Mouse (Mus musculus) CH12.LX (cell line): Measurements from ENCODE around the gene C1qtnf9.

Source experiments
- CTCF ChIP-seq, 2 experiments: IDR thresholded peaks in 1 of 2; conservative IDR thresholded peaks in 1 of 2; 2 replicates each; pipeline ENCODE4 v1.5.1; 2011 to 2012; ENCODE audit warnings: low read depth in 2 of 2, low read length in 2 of 2, improper control_type of control experiment in 1 of 2, inconsistent platforms in 1 of 2, mild to moderate bottlenecking in 1 of 2, moderate library complexity in 1 of 2
- ETS1 ChIP-seq: conservative IDR thresholded peaks from 2 replicates; pipeline ENCODE4 v1.6.1; 2012; ENCODE audit warnings: low read depth, mild to moderate bottlenecking, inconsistent platforms, low read length, improper control_type of control experiment, moderate library complexity
- HCFC1 ChIP-seq: IDR thresholded peaks from 2 replicates; pipeline ENCODE4 v1.6.1; 2012; ENCODE audit warnings: low read depth, mild to moderate bottlenecking, inconsistent platforms, low read length, improper control_type of control experiment
- JUND ChIP-seq: conservative IDR thresholded peaks from 2 replicates; pipeline ENCODE4 v1.6.1; 2011; ENCODE audit warnings: low read depth, low read length, improper control_type of control experiment
- MAX ChIP-seq: IDR thresholded peaks from 2 replicates; pipeline ENCODE4 v1.6.1; 2011; ENCODE audit warnings: low read length, improper control_type of control experiment
- NELFE ChIP-seq: IDR thresholded peaks from 2 replicates; pipeline ENCODE4 v1.6.1; 2011; ENCODE audit warnings: low read depth, low read length, improper control_type of control experiment
- ZKSCAN1 ChIP-seq: IDR thresholded peaks from 2 replicates; pipeline ENCODE4 v1.6.1; 2012; ENCODE audit warnings: low read depth, inconsistent platforms, low read length, improper control_type of control experiment, borderline replicate concordance

- TF ChIP-seq HCFC1 (no peak), ETS1 (no peak), ZKSCAN1 (no peak), NELFE (no peak), CTCF (conservative IDR thresholded peaks at IDR 0.05 in 1 of 2, IDR thresholded peaks at IDR 0.05 in 1 of 2; ENCODE audit: low read depth in 2 of 2, low read length in 2 of 2) (no peak), JUND (no peak), MAX (no peak)
Measured at GRCm38 (mm10) chr14:60747154-60747870, 20.6 kb upstream of the C1qtnf9 start.
